Comparison of ENCODE assay signal across 11 mouse cellular contexts in genomic region chr5:111421424-111421823, GRCm38 (mm10). TPM values are rescaled to one million over a fixed set of nuclear protein-coding genes. Genes with fewer than 3 reads are reported as not detected.
DNase-seq lines count a peak whose midpoint lies in the region; ATAC-seq lines count a peak whose summit lies in the region.
"Had no signal": no experiment of that assay in that cellular context is flagged by ENCODE, and none has a peak within 500 bp of the region (broad histone marks: within the 10 kb centered on the region; RNA-seq: fewer than 3 reads in every experiment).

No protein-coding gene starts in this region.

- H3K9ac ChIP-seq in kidney, embryonic 14.5 days (ENCODE audit: low read depth, low read length): no peak overlapping the region
- peak overlapping the region; percentile 100 for H3K9ac ChIP-seq in embryonic facial prominence, embryonic 12.5 days
- H3K9ac ChIP-seq in hindbrain, embryonic 16.5 days (ENCODE audit: low read depth, low read length): peak overlapping the region; percentile 91

- H3K4me2 ChIP-seq in kidney, embryonic 14.5 days (replicated peaks; ENCODE audit: low read depth, low read length): peak overlapping the region; percentile 95
- peak overlapping the region; percentile 91 for H3K4me2 ChIP-seq in embryonic facial prominence, embryonic 12.5 days (replicated peaks)
- peak overlapping the region; percentile 67 for H3K4me2 ChIP-seq in hindbrain, embryonic 16.5 days (ENCODE audit: low read length)

- peaks cover 11% of the 10 kb centered on the region; the same call in 1 of the 2 replicates for H3K36me3 ChIP-seq in kidney, embryonic 14.5 days (ENCODE audit: control insufficient read depth, insufficient read depth, low read length)
- H3K36me3 ChIP-seq in embryonic facial prominence, embryonic 12.5 days: peaks cover 66% of the 10 kb centered on the region
- 0 out of 2 replicates have a peak, but pooled peaks cover 2% of the 10 kb centered on the region for H3K36me3 ChIP-seq in hindbrain, embryonic 16.5 days (ENCODE audit: control insufficient read depth, insufficient read depth, low read length)

- H3K9me3 ChIP-seq in kidney, embryonic 14.5 days (ENCODE audit: control insufficient read depth, low read length): no peaks in the 10 kb centered on the region
- no peaks in the 10 kb centered on the region for H3K9me3 ChIP-seq in embryonic facial prominence, embryonic 12.5 days
- no peaks in the 10 kb centered on the region for H3K9me3 ChIP-seq in hindbrain, embryonic 16.5 days (ENCODE audit: control insufficient read depth, low read length)

- no peak for DNase-seq in kidney, adult 8-10 months
- peak; percentile 45 for DNase-seq in neural tube, embryonic 10.5 days (ENCODE audit: extremely low spot score, low spot score)
- DNase-seq in layer of hippocampus, adult 9-10 months (ENCODE audit: low spot score): no peak
- DNase-seq in thymus, postnatal 4 days: no peak
- DNase-seq in lung, postnatal 36 days: no peak
- DNase-seq: adrenal gland, postnatal 10 days; kidney, adult 9 months had no signal

- H3K4me1 ChIP-seq in kidney, embryonic 14.5 days (ENCODE audit: control insufficient read depth, insufficient read depth, low read length): peaks cover 51% of the 10 kb centered on the region
- peaks cover 75% of the 10 kb centered on the region for H3K4me1 ChIP-seq in embryonic facial prominence, embryonic 12.5 days
- H3K4me1 ChIP-seq in hindbrain, embryonic 16.5 days (ENCODE audit: control insufficient read depth, insufficient read depth, low read depth, low read length): peaks cover 45% of the 10 kb centered on the region

- no peak for ATAC-seq in kidney, embryonic 14.5 days (ENCODE audit: low FRiP score, low TSS enrichment)
- no peak for ATAC-seq in embryonic facial prominence, embryonic 12.5 days (ENCODE audit: insufficient number of reproducible peaks, insufficient read depth, low FRiP score, low TSS enrichment)
- ATAC-seq in hindbrain, embryonic 16.5 days: no peak
- ATAC-seq: lung, postnatal 0 days had no signal

- H3K27ac ChIP-seq in kidney, embryonic 14.5 days (ENCODE audit: low read depth, low read length): no peak overlapping the region
- H3K27ac ChIP-seq in embryonic facial prominence, embryonic 12.5 days: peak overlapping the region; percentile 98
- H3K27ac ChIP-seq in hindbrain, embryonic 16.5 days (ENCODE audit: low read depth, low read length): peak overlapping the region; percentile 10

- peaks cover 47% of the 10 kb centered on the region for H3K27me3 ChIP-seq in kidney, embryonic 14.5 days (ENCODE audit: control insufficient read depth, insufficient read depth, low read length)
- no peaks in the 10 kb centered on the region for H3K27me3 ChIP-seq in embryonic facial prominence, embryonic 12.5 days
- no peaks in the 10 kb centered on the region for H3K27me3 ChIP-seq in hindbrain, embryonic 16.5 days (replicated peaks; ENCODE audit: control insufficient read depth, insufficient read depth, low read length)

- peak overlapping the region; percentile 81 for H3K4me3 ChIP-seq in kidney, embryonic 14.5 days (ENCODE audit: low read length)
- H3K4me3 ChIP-seq in embryonic facial prominence, embryonic 12.5 days: peak overlapping the region; percentile 95
- H3K4me3 ChIP-seq in hindbrain, embryonic 16.5 days (ENCODE audit: low read length): peak overlapping the region; percentile 91

- WGBS in kidney, embryonic 14.5 days: 75% methylated on average over 15 of the region's 15 CpGs
- 43% methylated on average over 15 of the region's 15 CpGs for WGBS in embryonic facial prominence, embryonic 12.5 days
- 25% methylated on average over 15 of the region's 15 CpGs for WGBS in hindbrain, embryonic 16.5 days

RNA-seq across cellular contexts. Expression of gene Mn1, which starts 4.3 kb away (rescaled TPM):
- polyA plus RNA-seq in kidney, embryonic 14.5 days (2014; fragmentation: Nextera tagmentation; extraction: Ambion mirVana): 5.1 and 6.9 TPM in 2 replicates
- polyA plus RNA-seq in embryonic facial prominence, embryonic 12.5 days (2016; fragmentation: Nextera tagmentation; extraction: Ambion mirVana): 57.8 and 58.3 TPM in 2 replicates
- 22.3 and 35.8 TPM in 2 replicates for polyA plus RNA-seq in hindbrain, embryonic 16.5 days (2015; fragmentation: Nextera tagmentation; extraction: Ambion mirVana)
